Comparison of ENCODE assay signal across 13 mouse cellular contexts in genomic region chr8:114298253-114298652, GRCm38 (mm10).
"Had no signal": no experiment of that assay in that cellular context is flagged by ENCODE, and none has a peak within 500 bp of the region (broad histone marks: within the 10 kb centered on the region; RNA-seq: fewer than 3 reads in every experiment).

No protein-coding gene starts in this region.

- DNase-seq: kidney, adult 8-10 months; kidney, postnatal 25 days; layer of hippocampus, adult 9-11 months; layer of hippocampus, postnatal 36 days; lung, embryonic 14.5 days; lung, postnatal 10 days; lung, postnatal 4 days; thymus, postnatal 4 days had no signal

- H3K9ac ChIP-seq: limb, embryonic 15.5 days; liver, embryonic 12.5 days; lung, embryonic 14.5 days; midbrain, embryonic 13.5 days; neural tube, embryonic 12.5 days had no signal

- H3K9me3 ChIP-seq: limb, embryonic 15.5 days; liver, embryonic 12.5 days; midbrain, embryonic 13.5 days; neural tube, embryonic 12.5 days had no signal

- H3K4me2 ChIP-seq: limb, embryonic 15.5 days; liver, embryonic 12.5 days; lung, embryonic 14.5 days; midbrain, embryonic 13.5 days; neural tube, embryonic 12.5 days had no signal

- H3K27me3 ChIP-seq: limb, embryonic 15.5 days; liver, embryonic 12.5 days; midbrain, embryonic 13.5 days; neural tube, embryonic 12.5 days had no signal

- H3K36me3 ChIP-seq: limb, embryonic 15.5 days; liver, embryonic 12.5 days; neural tube, embryonic 12.5 days had no signal

- H3K4me3 ChIP-seq: limb, embryonic 15.5 days; liver, embryonic 12.5 days; midbrain, embryonic 13.5 days; neural tube, embryonic 12.5 days had no signal

- H3K4me1 ChIP-seq: liver, embryonic 12.5 days had no signal

- ATAC-seq: liver, embryonic 12.5 days; midbrain, embryonic 13.5 days had no signal

- H3K27ac ChIP-seq: limb, embryonic 15.5 days; liver, embryonic 12.5 days; midbrain, embryonic 13.5 days; neural tube, embryonic 12.5 days; stomach, postnatal 0 days had no signal
